Mouse (Mus musculus) forebrain, embryonic 10.5 days (tissue): Measurements from ENCODE around the gene Tpst1. TPM values are rescaled to one million over a fixed set of nuclear protein-coding genes. Genes with fewer than 3 reads are reported as not detected.

ENCODE experiments used
- DNase-seq: peaks from one replicate; pipeline ENCODE4 v3.0.0-alpha.2; 2017; ENCODE audit warnings: low spot score; ENCODE audit errors: extremely low spot score
- H3K27ac ChIP-seq: fragments of 300-500 bp; sonication (generic); 2 replicates; pipeline ENCODE4 v1.5.1; 2016; ENCODE audit warnings: mild to moderate bottlenecking
- H3K27me3 ChIP-seq: fragments of 300-500 bp; sonication (generic); 2 replicates; pipeline ENCODE4 v1.6.1; 2016; ENCODE audit warnings: mild to moderate bottlenecking; ENCODE audit not compliant: poor library complexity, severe bottlenecking
- H3K36me3 ChIP-seq: fragments of 300-500 bp; sonication (generic); replicated peaks from 2 replicates; pipeline ENCODE4 v1.6.1; 2016; ENCODE audit warnings: mild to moderate bottlenecking, moderate library complexity
- H3K4me1 ChIP-seq: fragments of 300-500 bp; sonication (generic); 2 replicates; pipeline ENCODE4 v1.6.1; 2016
- H3K4me3 ChIP-seq: fragments of 300-500 bp; sonication (generic); 2 replicates; pipeline ENCODE4 v1.5.1; 2016; ENCODE audit warnings: mild to moderate bottlenecking, moderate library complexity
- H3K9me3 ChIP-seq: fragments of 300-500 bp; sonication (generic); 2 replicates; pipeline ENCODE4 v1.6.1; 2016; ENCODE audit warnings: mild to moderate bottlenecking, moderate library complexity
- WGBS: fragments of 180-500 bp; shearing (Covaris S2); methylation state at CpG from one replicate; pipeline ENCODE4 v1.1.7; 2016; 5-methylcytosine and 5-hydroxymethylcytosine counted together
- polyA plus RNA-seq: library from polyadenylated mRNA; unstranded; fragments of >200 nt; fragmentation: Nextera tagmentation; extraction: Ambion mirVana; gene quantifications from 2 replicates; pipeline ENCODE4 v1.2.1, GENCODE M21; 2016

Gene Tpst1
- polyA plus RNA-seq, 1 experiment from 2014 or later = 57.0 TPM

DNA sequence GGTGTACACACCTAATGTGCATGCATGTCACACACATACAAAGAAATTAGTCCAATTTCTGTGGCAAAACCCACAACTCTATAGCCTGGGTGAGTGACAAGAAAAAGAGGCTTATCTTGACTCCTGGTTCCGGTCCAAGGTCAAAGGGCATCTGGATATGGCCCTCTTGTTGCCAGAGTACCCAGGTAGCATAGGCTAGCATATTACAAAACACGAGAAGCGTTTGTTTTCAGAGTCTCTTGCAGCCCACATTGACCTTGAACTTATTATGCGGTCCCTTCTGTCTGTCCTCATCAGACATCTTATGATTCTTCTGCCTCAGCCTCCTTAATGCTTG, 12.8 kb upstream of the Tpst1 start:
- Histone ChIP-seq H3K36me3 (peaks cover 53% of the 10 kb centered on the region), H3K4me3 (no peak overlapping the region), H3K27me3 (no peaks in the 10 kb centered on the region), H3K4me1 (no peaks in the 10 kb centered on the region; the same call in 1 of the 2 replicates), H3K9me3 (no peaks in the 10 kb centered on the region), H3K27ac (no peak overlapping the region)
- WGBS = 96% methylated on average over 4 of the region's 4 CpGs
- DNase-seq = no peak

DNA sequence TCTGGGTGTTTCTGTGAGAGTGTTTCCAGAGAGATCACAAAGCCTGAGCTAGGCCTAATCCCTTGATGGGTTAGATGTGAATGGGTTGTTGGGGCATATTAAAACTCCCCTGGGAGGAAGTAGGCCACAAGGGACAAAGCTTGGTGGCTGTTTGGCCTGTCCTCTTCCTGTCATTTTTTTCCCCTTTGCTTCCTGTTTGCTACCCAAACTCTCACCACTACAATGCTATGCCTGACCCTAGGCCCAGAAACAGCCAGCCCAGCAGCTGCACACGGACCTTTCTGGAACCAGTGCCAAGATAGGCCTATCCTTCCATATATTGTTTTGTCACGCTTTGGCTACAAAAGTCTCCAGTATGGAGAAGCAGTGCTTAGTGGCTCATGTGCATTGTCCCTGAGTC, 11.0 kb upstream of the Tpst1 start:
- Histone ChIP-seq H3K27ac (no peak overlapping the region), H3K9me3 (no peaks in the 10 kb centered on the region), H3K27me3 (no peaks in the 10 kb centered on the region), H3K4me3 (no peak overlapping the region), H3K36me3 (peaks cover 47% of the 10 kb centered on the region), H3K4me1 (no peaks in the 10 kb centered on the region; the same call in 1 of the 2 replicates)
- DNase-seq = no peak
- WGBS = 80% methylated on average over 2 of the region's 2 CpGs

GRCm38 (mm10) chr5:130063760-130064159, 9.4 kb upstream of the Tpst1 start:
- Histone ChIP-seq H3K4me1 (no peaks in the 10 kb centered on the region; the same call in 1 of the 2 replicates), H3K9me3 (no peaks in the 10 kb centered on the region), H3K27me3 (no peaks in the 10 kb centered on the region), H3K4me3 (no peak overlapping the region), H3K36me3 (peaks cover 36% of the 10 kb centered on the region), H3K27ac (no peak overlapping the region)
- WGBS = 80% methylated on average over 2 of the region's 2 CpGs
- DNase-seq = no peak

DNA sequence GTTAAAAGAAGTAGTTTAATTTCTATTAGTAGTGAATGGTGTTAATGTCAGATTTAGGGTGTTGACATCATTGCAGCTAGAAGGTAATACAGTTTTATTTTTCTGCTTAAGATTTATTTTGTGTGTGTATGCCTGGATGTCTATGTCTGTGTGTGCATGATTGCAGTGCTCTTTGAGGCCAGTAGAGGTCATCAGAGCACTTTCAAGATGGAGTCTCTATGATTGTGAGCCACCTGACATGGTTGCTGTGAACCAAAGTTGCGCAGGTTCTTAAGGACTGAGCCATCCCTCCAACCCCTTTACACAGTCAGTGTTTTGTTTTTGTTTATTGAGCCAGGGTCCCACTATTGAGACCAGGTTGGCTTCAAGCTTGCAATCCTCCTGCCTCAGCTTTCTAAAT, 7.5 kb upstream of the Tpst1 start:
- Histone ChIP-seq H3K36me3 (peaks cover 18% of the 10 kb centered on the region), H3K27me3 (no peaks in the 10 kb centered on the region), H3K4me3 (no peak overlapping the region), H3K4me1 (no peaks in the 10 kb centered on the region), H3K9me3 (no peaks in the 10 kb centered on the region), H3K27ac (no peak overlapping the region)
- no peak for DNase-seq
- WGBS = 92% methylated on average over 1 of the region's 1 CpGs

- DNase-seq = no peak
- WGBS = 80% methylated on average over 3 of the region's 3 CpGs
- H3K4me3 ChIP-seq = no peak overlapping the region
- no peaks in the 10 kb centered on the region for H3K9me3 ChIP-seq
- H3K4me1 ChIP-seq = no peaks in the 10 kb centered on the region
- no peak overlapping the region for H3K27ac ChIP-seq
- no peaks in the 10 kb centered on the region for H3K27me3 ChIP-seq
- H3K36me3 ChIP-seq = no peaks in the 10 kb centered on the region
Measured at GRCm38 (mm10) chr5:130067841-130068264, 5.3 kb upstream of the Tpst1 start.

DNA sequence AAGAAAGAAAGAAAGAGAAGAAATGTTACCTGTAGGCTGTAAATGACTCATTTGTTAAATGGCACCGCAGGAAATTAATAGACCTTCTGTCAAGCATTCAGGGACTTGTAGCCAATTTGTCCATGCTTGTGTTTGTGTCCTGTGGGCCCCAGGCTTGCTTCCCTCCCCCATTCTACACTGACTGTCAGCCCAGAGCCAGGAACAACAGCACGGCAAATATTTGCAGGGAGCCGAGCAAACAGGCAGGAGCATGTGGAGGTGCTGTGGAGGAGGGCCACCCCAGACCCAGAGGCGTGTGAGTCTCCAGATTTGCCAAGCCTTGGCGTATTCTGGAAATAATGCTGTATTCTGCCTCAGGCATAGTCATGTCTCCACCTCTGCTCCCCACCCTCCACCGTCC, 1.4 kb downstream of the Tpst1 start:
- Histone ChIP-seq H3K4me3 (no peak overlapping the region), H3K27me3 (peaks cover 14% of the 10 kb centered on the region), H3K36me3 (no peaks in the 10 kb centered on the region), H3K4me1 (peaks cover 8% of the 10 kb centered on the region), H3K27ac (no peak overlapping the region), H3K9me3 (no peaks in the 10 kb centered on the region)
- no peak for DNase-seq
- 82% methylated on average over 6 of the region's 6 CpGs for WGBS

DNA sequence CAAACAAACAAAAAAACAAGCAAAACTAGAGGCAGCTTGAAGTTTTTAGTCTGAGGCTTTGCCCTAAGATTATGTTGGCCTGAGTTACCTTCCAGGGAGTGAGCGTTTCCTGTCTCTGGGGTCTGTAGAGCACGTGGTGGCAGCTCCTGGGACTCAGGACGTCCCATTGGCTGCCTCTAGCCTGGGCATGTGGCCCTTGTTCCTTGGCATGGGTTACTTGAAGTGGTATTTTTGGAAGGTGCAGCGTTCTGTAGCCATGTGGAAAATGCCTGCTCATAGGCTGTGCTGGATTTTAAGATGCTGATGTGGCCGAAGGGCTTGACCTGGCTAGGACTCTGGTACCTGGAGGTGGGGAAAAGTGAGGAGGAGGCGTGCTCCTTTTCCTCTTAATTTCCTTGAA, 3.3 kb downstream of the Tpst1 start:
- Histone ChIP-seq H3K27me3 (peaks cover 14% of the 10 kb centered on the region), H3K9me3 (peaks cover 5% of the 10 kb centered on the region), H3K4me3 (no peak overlapping the region), H3K27ac (no peak overlapping the region), H3K4me1 (peaks cover 19% of the 10 kb centered on the region), H3K36me3 (peaks cover 11% of the 10 kb centered on the region)
- DNase-seq = no peak
- WGBS = 70% methylated on average over 6 of the region's 6 CpGs

GRCm38 (mm10) chr5:130078096-130078833, 5.1 kb downstream of the Tpst1 start:
- 78% methylated on average over 9 of the region's 9 CpGs for WGBS
- peaks cover 19% of the 10 kb centered on the region for H3K4me1 ChIP-seq
- H3K27me3 ChIP-seq = peaks cover 14% of the 10 kb centered on the region
- no peak overlapping the region for H3K4me3 ChIP-seq
- H3K27ac ChIP-seq = peak overlapping the region; percentile 96
- DNase-seq = no peak
- H3K9me3 ChIP-seq = peaks cover 9% of the 10 kb centered on the region
- peaks cover 29% of the 10 kb centered on the region for H3K36me3 ChIP-seq

- peaks cover 35% of the 10 kb centered on the region for H3K36me3 ChIP-seq
- peaks cover 14% of the 10 kb centered on the region for H3K27me3 ChIP-seq
- peak overlapping the region; percentile 78 for H3K4me3 ChIP-seq
- no peak for DNase-seq
- WGBS = 50% methylated on average over 6 of the region's 6 CpGs
- peak overlapping the region; percentile 96 for H3K27ac ChIP-seq
- H3K4me1 ChIP-seq = peaks cover 19% of the 10 kb centered on the region
- peaks cover 9% of the 10 kb centered on the region for H3K9me3 ChIP-seq
Measured at GRCm38 (mm10) chr5:130078834-130079156, 5.7 kb downstream of the Tpst1 start.

DNA sequence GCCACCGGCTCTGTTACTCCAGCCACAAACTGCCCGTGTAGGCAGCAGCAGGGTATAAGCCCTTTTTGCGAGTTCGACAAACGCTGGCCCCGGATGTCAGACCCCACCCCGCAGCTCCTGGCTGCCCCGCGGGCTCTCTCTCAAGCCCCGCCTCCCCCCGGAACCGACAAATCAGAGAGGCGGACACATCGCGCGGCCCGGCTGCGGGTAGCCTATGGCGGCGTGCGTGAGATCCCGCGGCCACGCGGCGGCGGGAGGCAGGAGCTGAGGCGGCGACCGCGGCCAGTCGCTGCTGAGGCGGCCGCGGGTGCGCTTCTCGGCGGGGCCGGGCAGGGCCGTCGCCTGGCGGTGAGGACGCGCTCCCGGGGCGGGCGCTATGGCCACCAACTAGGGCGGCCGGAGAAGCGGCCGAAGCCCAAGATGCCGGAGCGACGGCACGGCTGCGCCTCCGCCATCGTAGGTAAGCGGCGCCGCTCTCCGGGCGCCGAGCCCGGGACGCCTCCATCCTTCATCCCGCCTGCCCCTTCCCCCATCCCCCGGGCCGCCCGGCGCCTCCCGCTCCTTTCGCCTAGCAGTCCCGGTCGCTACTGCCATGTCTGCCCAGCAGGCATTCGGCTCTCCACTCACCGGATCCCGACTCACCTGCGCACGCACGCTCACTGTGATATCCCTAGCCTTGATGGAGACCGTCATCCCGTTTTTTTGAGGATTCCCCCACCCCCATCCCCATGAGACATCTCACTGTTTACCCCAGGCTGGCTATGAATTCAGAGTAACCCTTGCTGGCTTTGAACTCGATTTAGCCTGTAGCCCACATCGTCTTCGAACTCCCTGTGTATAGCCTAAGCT, 6.3 kb downstream of the Tpst1 start:
- Histone ChIP-seq H3K27me3 (peaks cover 14% of the 10 kb centered on the region), H3K4me1 (peaks cover 19% of the 10 kb centered on the region), H3K9me3 (peaks cover 9% of the 10 kb centered on the region), H3K4me3 (peak overlapping the region; percentile 78), H3K27ac (peak overlapping the region; percentile 96), H3K36me3 (peaks cover 41% of the 10 kb centered on the region)
- WGBS = 1% methylated on average over 86 of the region's 86 CpGs
- peak; percentile 93 for DNase-seq

- Histone ChIP-seq H3K27me3 (peaks cover 14% of the 10 kb centered on the region), H3K4me3 (peak overlapping the region; percentile 78), H3K36me3 (peaks cover 48% of the 10 kb centered on the region), H3K4me1 (peaks cover 19% of the 10 kb centered on the region), H3K27ac (peak overlapping the region; percentile 96), H3K9me3 (peaks cover 9% of the 10 kb centered on the region)
- DNase-seq = no peak
- 78% methylated on average over 16 of the region's 16 CpGs for WGBS
Measured at GRCm38 (mm10) chr5:130080051-130080681, 7.0 kb downstream of the Tpst1 start.

- peaks cover 14% of the 10 kb centered on the region for H3K27me3 ChIP-seq
- no peak for DNase-seq
- H3K4me3 ChIP-seq = no peak overlapping the region
- peaks cover 13% of the 10 kb centered on the region for H3K9me3 ChIP-seq
- peaks cover 60% of the 10 kb centered on the region for H3K36me3 ChIP-seq
- H3K4me1 ChIP-seq = peaks cover 19% of the 10 kb centered on the region
- H3K27ac ChIP-seq = no peak overlapping the region
- 94% methylated on average over 8 of the region's 8 CpGs for WGBS
Measured at GRCm38 (mm10) chr5:130081181-130081881, 8.2 kb downstream of the Tpst1 start.
